Mouse (Mus musculus): ENCODE measurements around the gene Lmntd1.

- no peak for TF ChIP-seq CTCF (IDR thresholded peaks at IDR 0.05; ENCODE audit: borderline replicate concordance, insufficient read depth, low read length)
- TF ChIP-seq POLR2A (IDR thresholded peaks at IDR 0.05; ENCODE audit: low read depth, low read length): no peak
Measured at GRCm38 (mm10) chr6:145654062-145654836, 40.1 kb upstream of the Lmntd1 start.

Measured in embryonic fibroblast, embryonic 13.5 days (primary cell).